Mouse (Mus musculus) liver, adult 2 months (tissue): ENCODE measurements around the gene Sbpl. TPM values are rescaled to one million over a fixed set of nuclear protein-coding genes. Genes with fewer than 3 reads are reported as not detected.
"Not testable (repeated sequence)": the region's sequence is repeated elsewhere in the genome, so short reads cannot be mapped to it uniquely, and the experiment has no call there.

Experiments used
- DNase-seq: peaks from one replicate; pipeline ENCODE4 v3.0.0-alpha.2; 2011; ENCODE audit warnings: low read depth, low spot score; ENCODE audit errors: extremely low read depth
- H3K27ac ChIP-seq: fragments of 200-500 bp; replicated peaks from 2 replicates; pipeline ENCODE4 v1.5.1; 2012; ENCODE audit warnings: low read depth, mild to moderate bottlenecking, control low read depth, inconsistent platforms, low read length; ENCODE audit not compliant: insufficient read depth
- H3K27me3 ChIP-seq: fragments of 200-500 bp; 2 replicates; pipeline ENCODE4 v1.6.1; 2012; ENCODE audit warnings: mild to moderate bottlenecking, moderate library complexity, low read length, inconsistent platforms; ENCODE audit not compliant: control insufficient read depth, insufficient read depth
- H3K36me3 ChIP-seq: fragments of 200-500 bp; 2 replicates; pipeline ENCODE4 v1.6.1; 2012; ENCODE audit warnings: low read length, inconsistent platforms; ENCODE audit not compliant: control insufficient read depth, insufficient read depth
- H3K4me1 ChIP-seq: fragments of 200-500 bp; 2 replicates; pipeline ENCODE4 v1.6.1; 2011; ENCODE audit warnings: low read length; ENCODE audit not compliant: control insufficient read depth, insufficient read depth
- H3K4me3 ChIP-seq: fragments of 200-500 bp; 2 replicates; pipeline ENCODE4 v1.5.1; 2011; ENCODE audit warnings: low read depth, mild to moderate bottlenecking, control low read depth, low read length, moderate library complexity; ENCODE audit not compliant: insufficient read depth
- H3K79me2 ChIP-seq: fragments of 200-500 bp; 2 replicates; pipeline ENCODE4 v1.6.1; 2012; ENCODE audit warnings: inconsistent platforms, mild to moderate bottlenecking, low read length, moderate library complexity; ENCODE audit not compliant: control insufficient read depth, insufficient read depth
- H3K9ac ChIP-seq: fragments of 200-500 bp; 2 replicates; pipeline ENCODE4 v1.6.1; 2012; ENCODE audit warnings: low read depth, mild to moderate bottlenecking, control low read depth, inconsistent platforms, low read length
- CTCF ChIP-seq: fragments of 200-500 bp; IDR thresholded peaks from 2 replicates; pipeline ENCODE4 v1.5.1; 2011; ENCODE audit warnings: low read depth, low read length, control low read depth
- POLR2A ChIP-seq: fragments of 200-500 bp; IDR thresholded peaks from 2 replicates; pipeline ENCODE4 v1.6.1; 2011; ENCODE audit warnings: low read length, control low read depth; ENCODE audit not compliant: insufficient read depth; ENCODE audit errors: extremely low read depth
- WGBS: fragments of 180-500 bp; shearing (Covaris S2); methylation state at CpG from one replicate; pipeline ENCODE4 v1.1.7; 2018; 5-methylcytosine and 5-hydroxymethylcytosine counted together
- polyA plus RNA-seq: library from polyadenylated mRNA; depleted of rRNA; stranded (reverse); fragments of >200 nt; gene quantifications from 2 replicates; pipeline ENCODE4 v1.2.3, GENCODE M21; 2012; rRNA removed
- total RNA-seq: library from RNA; depleted of rRNA; stranded (reverse); fragments of >200 nt; gene quantifications from 2 replicates; pipeline ENCODE4 v1.2.3, GENCODE M21; 2014; rRNA removed

Sbpl gene
- total and polyA plus RNA-seq, 2 experiments: not detected

- no peak for DNase-seq
- Histone ChIP-seq H3K9ac (no peak overlapping the region), H3K36me3 (no peaks in the 10 kb centered on the region), H3K79me2 (no peaks in the 10 kb centered on the region), H3K4me3 (no peak overlapping the region), H3K27me3 (no peaks in the 10 kb centered on the region), H3K27ac (no peak overlapping the region), H3K4me1 (no peaks in the 10 kb centered on the region)
- no peak for TF ChIP-seq POLR2A
- TF ChIP-seq CTCF: no peak
- WGBS: 80% methylated on average over 2 of the region's 2 CpGs
Observed at GRCm38 (mm10) chr17:23949068-23949467, 6.0 kb downstream of the Sbpl start.

- H3K79me2 ChIP-seq, H3K27me3 ChIP-seq, H3K4me3 ChIP-seq, H3K27ac ChIP-seq, H3K9ac ChIP-seq, DNase-seq, H3K4me1 ChIP-seq, H3K36me3 ChIP-seq: not testable (repeated sequence)
- WGBS: 84% methylated on average over 4 of the region's 4 CpGs
Observed at GRCm38 (mm10) chr17:23947486-23947885, 7.6 kb downstream of the Sbpl start.

GRCm38 (mm10) chr17:23941372-23941771, 13.7 kb downstream of the Sbpl start, which contains the start of gene Sbp:
TSS of gene Sbp (plus strand) at chr17:23941672.
- Histone ChIP-seq H3K79me2 (no peaks in the 10 kb centered on the region), H3K36me3 (no peaks in the 10 kb centered on the region), H3K27ac (no peak within 1 kb of the TSS), H3K4me3 (no peak within 1 kb of the TSS), H3K9ac (no peak within 1 kb of the TSS), H3K4me1 (no peaks in the 10 kb centered on the region), H3K27me3 (0 out of 2 replicates have a peak, but pooled peaks cover 3% of the 10 kb centered on the region)
- no peak for TF ChIP-seq CTCF
- DNase-seq: no peak

GRCm38 (mm10) chr17:23931157-23931556, 23.9 kb downstream of the Sbpl start:
- Histone ChIP-seq H3K9ac (no peak overlapping the region), H3K36me3 (no peaks in the 10 kb centered on the region), H3K4me3 (no peak overlapping the region), H3K27ac (no peak overlapping the region), H3K4me1 (no peaks in the 10 kb centered on the region), H3K79me2 (no peaks in the 10 kb centered on the region), H3K27me3 (no peaks in the 10 kb centered on the region)
- TF ChIP-seq CTCF (no peak), POLR2A (no peak)
- no peak for DNase-seq
- WGBS: 76% methylated on average over 5 of the region's 5 CpGs

- Histone ChIP-seq H3K4me1 (no peaks in the 10 kb centered on the region; the same call in 1 of the 2 replicates), H3K36me3 (no peaks in the 10 kb centered on the region), H3K9ac (peak overlapping the region; percentile 55), H3K79me2 (no peaks in the 10 kb centered on the region), H3K27me3 (no peaks in the 10 kb centered on the region), H3K27ac (peak overlapping the region; percentile 47), H3K4me3 (peak overlapping the region; percentile 66)
- DNase-seq: peak; percentile 37
- TF ChIP-seq POLR2A: no peak
- TF ChIP-seq CTCF: no peak
- WGBS: 0% methylated on average over 14 of the region's 14 CpGs
Observed at GRCm38 (mm10) chr17:23925090-23925493, 30.0 kb downstream of the Sbpl start.

GRCm38 (mm10) chr17:23924531-23925007, 30.5 kb downstream of the Sbpl start:
- H3K9ac ChIP-seq: peak overlapping the region; percentile 8
- TF ChIP-seq POLR2A: peak; percentile 71; the same call in 1 of the 2 replicates
- no peak for TF ChIP-seq CTCF
- H3K27ac ChIP-seq: no peak overlapping the region
- DNase-seq: peak; percentile 79
- H3K79me2 ChIP-seq: no peaks in the 10 kb centered on the region
- H3K27me3 ChIP-seq: no peaks in the 10 kb centered on the region
- under 1% methylated on average over 29 of the region's 29 CpGs for WGBS
- H3K4me1 ChIP-seq: no peaks in the 10 kb centered on the region; the same call in 1 of the 2 replicates
- H3K4me3 ChIP-seq: peak overlapping the region; percentile 66
- no peaks in the 10 kb centered on the region for H3K36me3 ChIP-seq

- 51% methylated on average over 4 of the region's 4 CpGs for WGBS
- H3K9ac ChIP-seq, DNase-seq, H3K79me2 ChIP-seq, H3K27me3 ChIP-seq, H3K4me3 ChIP-seq, H3K4me1 ChIP-seq, H3K36me3 ChIP-seq, H3K27ac ChIP-seq: not testable (repeated sequence)
Observed at GRCm38 (mm10) chr17:23917158-23917557, 37.9 kb downstream of the Sbpl start, which contains the start of gene Dcpp3. TSS of gene Dcpp3 (plus strand) at chr17:23917458.

Other genes with a start within 250 kb of the Sbpl start
- under 0.01 TPM in 1 of 2 replicates, not detected in the other for gene 1520401A03Rik, start 232.5 kb downstream of the Sbpl start, total RNA-seq
- gene 1520401A03Rik, start 232.5 kb downstream of the Sbpl start, polyA plus RNA-seq: not detected in 2 replicates
- gene Pkmyt1, start 228.9 kb downstream of the Sbpl start, total RNA-seq: 0.18 and 1.0 TPM in 2 replicates
- gene Pkmyt1, start 228.9 kb downstream of the Sbpl start, polyA plus RNA-seq: 1.6 and 2.6 TPM in 2 replicates
- gene Paqr4, start 214.4 kb downstream of the Sbpl start, total RNA-seq: 1.3 and 1.6 TPM in 2 replicates
- gene Paqr4, start 214.4 kb downstream of the Sbpl start, polyA plus RNA-seq: 3.1 and 3.7 TPM in 2 replicates
- gene Kremen2, start 209.4 kb downstream of the Sbpl start, total RNA-seq: not detected in 2 replicates
- 0.06 TPM in 1 of 2 replicates, not detected in the other for gene Kremen2, start 209.4 kb downstream of the Sbpl start, polyA plus RNA-seq
- gene Flywch1, start 183.7 kb downstream of the Sbpl start, total RNA-seq: 11.1 and 12.6 TPM in 2 replicates
- gene Flywch1, start 183.7 kb downstream of the Sbpl start, polyA plus RNA-seq: 13.8 and 14.2 TPM in 2 replicates
- 1.5 and 1.8 TPM in 2 replicates for gene Flywch2, start 169.2 kb downstream of the Sbpl start, total RNA-seq
- gene Flywch2, start 169.2 kb downstream of the Sbpl start, polyA plus RNA-seq: 1.5 and 2.6 TPM in 2 replicates
- gene Srrm2, start 164.7 kb downstream of the Sbpl start, total RNA-seq: 33.0 and 46.5 TPM in 2 replicates
- 177 and 316 TPM in 2 replicates for gene Srrm2, start 164.7 kb downstream of the Sbpl start, polyA plus RNA-seq
- 153 and 187 TPM in 2 replicates for gene Elob, start 126.1 kb downstream of the Sbpl start, total RNA-seq
- 276 and 336 TPM in 2 replicates for gene Elob, start 126.1 kb downstream of the Sbpl start, polyA plus RNA-seq
- gene Prss33, start 119.2 kb downstream of the Sbpl start, total RNA-seq: not detected in 2 replicates
- gene Prss33, start 119.2 kb downstream of the Sbpl start, polyA plus RNA-seq: not detected in 2 replicates
- not detected in 2 replicates for gene Prss32, start 111.4 kb downstream of the Sbpl start, total RNA-seq
- 0.24 and 0.45 TPM in 2 replicates for gene Prss32, start 111.4 kb downstream of the Sbpl start, polyA plus RNA-seq
- 0.13 TPM in 1 of 2 replicates, not detected in the other for gene Prss41, start 111.1 kb downstream of the Sbpl start, total RNA-seq
- gene Prss41, start 111.1 kb downstream of the Sbpl start, polyA plus RNA-seq: 0.05 and 0.16 TPM in 2 replicates
- gene Prss21, start 87.2 kb downstream of the Sbpl start, total RNA-seq: not detected in 2 replicates
- gene Prss21, start 87.2 kb downstream of the Sbpl start, polyA plus RNA-seq: not detected in 2 replicates
- not detected in 2 replicates for gene Dcpp1, start 74.4 kb downstream of the Sbpl start, total RNA-seq
- not detected in 2 replicates for gene Dcpp1, start 74.4 kb downstream of the Sbpl start, polyA plus RNA-seq
- not detected in 2 replicates for gene Dcpp2, start 74.4 kb downstream of the Sbpl start, total RNA-seq
- not detected in 2 replicates for gene Dcpp2, start 74.4 kb downstream of the Sbpl start, polyA plus RNA-seq
- gene Dcpp3, start 37.8 kb downstream of the Sbpl start, total RNA-seq: not detected in 2 replicates
- not detected in 2 replicates for gene Dcpp3, start 37.8 kb downstream of the Sbpl start, polyA plus RNA-seq
- gene Sbp, start 13.6 kb downstream of the Sbpl start, total RNA-seq: not detected in 2 replicates
- not detected in 2 replicates for gene Sbp, start 13.6 kb downstream of the Sbpl start, polyA plus RNA-seq
- gene Prss30, start 25.3 kb upstream of the Sbpl start, total RNA-seq: 0.13 and 0.18 TPM in 2 replicates
- 0.16 TPM in 2 replicates for gene Prss30, start 25.3 kb upstream of the Sbpl start, polyA plus RNA-seq
- not detected in 2 replicates for gene Prss22, start 42.8 kb upstream of the Sbpl start, total RNA-seq
- not detected in 2 replicates for gene Prss22, start 42.8 kb upstream of the Sbpl start, polyA plus RNA-seq
- gene Prss27, start 82.9 kb upstream of the Sbpl start, total RNA-seq: not detected in 2 replicates
- gene Prss27, start 82.9 kb upstream of the Sbpl start, polyA plus RNA-seq: not detected in 2 replicates
- gene Kctd5, start 118.2 kb upstream of the Sbpl start, total RNA-seq: 4.5 and 4.6 TPM in 2 replicates
- 4.6 and 6.0 TPM in 2 replicates for gene Kctd5, start 118.2 kb upstream of the Sbpl start, polyA plus RNA-seq
- 19.7 and 23.6 TPM in 2 replicates for gene Pdpk1, start 195.7 kb upstream of the Sbpl start, total RNA-seq
- 8.6 and 10.2 TPM in 2 replicates for gene Pdpk1, start 195.7 kb upstream of the Sbpl start, polyA plus RNA-seq
- gene Amdhd2, start 208.5 kb upstream of the Sbpl start, total RNA-seq: 19.3 and 23.8 TPM in 2 replicates
- 26.7 and 35.4 TPM in 2 replicates for gene Amdhd2, start 208.5 kb upstream of the Sbpl start, polyA plus RNA-seq
- 40.0 and 68.4 TPM in 2 replicates for gene Atp6v0c, start 214.4 kb upstream of the Sbpl start, total RNA-seq
- gene Atp6v0c, start 214.4 kb upstream of the Sbpl start, polyA plus RNA-seq: 625 and 644 TPM in 2 replicates